ENCODE assay signal across 9 mouse cellular contexts in genomic region chr10:79865801-79866295, GRCm38 (mm10). TPM values are rescaled to one million over a fixed set of nuclear protein-coding genes. Genes with fewer than 3 reads are reported as not detected.
A peak's percentile ranks its signal among the peaks of the same experiment; 100 is the strongest.
DNase-seq lines count a peak whose midpoint lies in the region; ATAC-seq and TF ChIP-seq lines count a peak whose summit lies in the region.
"Had no signal": no experiment of that assay in that cellular context is flagged by ENCODE, and none has a peak within 500 bp of the region (broad histone marks: within the 10 kb centered on the region; RNA-seq: fewer than 3 reads in every experiment).

No protein-coding gene starts in this region.

- peak; percentile 27; the same call in 1 of the 2 replicates for TF ChIP-seq CTCF in lung, adult 2 months (IDR thresholded peaks at IDR 0.05; ENCODE audit: insufficient read depth, low read length)
- TF ChIP-seq CTCF in brain, embryonic 14.5 days (IDR thresholded peaks at IDR 0.05; ENCODE audit: borderline replicate concordance, extremely low read depth, insufficient read depth, insufficient read length) = peak; percentile 18; the same call in 1 of the 2 replicates
- no peak; the same call in 1 of the 2 replicates for TF ChIP-seq CTCF in left cerebral cortex, adult 2 months (IDR thresholded peaks at IDR 0.05)

- no peak overlapping the region for H3K9ac ChIP-seq in heart, embryonic 16.5 days (ENCODE audit: low read length)

- no peak overlapping the region for H3K4me2 ChIP-seq in heart, embryonic 16.5 days (ENCODE audit: low read depth, low read length)

- peak; percentile 24; the same call in 1 of the 2 replicates for ATAC-seq in heart, embryonic 16.5 days (replicated peaks; ENCODE audit: extremely low read depth, insufficient read depth, low FRiP score)
- peak; percentile 63 for ATAC-seq in megakaryocyte, adult 5-6 weeks (ENCODE audit: poor library complexity, severe bottlenecking)

- 60% methylated on average over 19 of the region's 19 CpGs for WGBS in lung, adult 2 months
- WGBS in heart, embryonic 16.5 days = 53% methylated on average over 19 of the region's 19 CpGs

- H3K4me3 ChIP-seq in lung, adult 2 months (replicated peaks; ENCODE audit: extremely low read depth, low read depth, low read length) = no peak overlapping the region
- H3K4me3 ChIP-seq in heart, embryonic 16.5 days (ENCODE audit: low read length) = no peak overlapping the region
- no peak overlapping the region for H3K4me3 ChIP-seq in left cerebral cortex, adult 2 months

- H3K36me3 ChIP-seq in heart, embryonic 16.5 days (ENCODE audit: control insufficient read depth, insufficient read depth) = peaks cover 26% of the 10 kb centered on the region

- no peak for DNase-seq in lung, adult 2 months
- no peak for DNase-seq in lung, postnatal 36 days
- no peak for DNase-seq in brain, embryonic 14.5 days (ENCODE audit: low read depth)
- no peak for DNase-seq in gastrocnemius, postnatal 10 days
- DNase-seq in left cerebral cortex, adult 2 months (ENCODE audit: extremely low spot score in 1 of 2, low spot score in 2 of 2) = no peak
- no peak for DNase-seq in urinary bladder, postnatal 36 days (ENCODE audit: low spot score in 2 of 2)

- peak overlapping the region; percentile 3; the same call in 1 of the 2 replicates for H3K27ac ChIP-seq in heart, embryonic 16.5 days (ENCODE audit: low read length)
- no peak overlapping the region for H3K27ac ChIP-seq in left cerebral cortex, adult 2 months

- H3K4me1 ChIP-seq in lung, adult 2 months (ENCODE audit: control insufficient read depth, insufficient read depth, low read length) = peaks cover 3% of the 10 kb centered on the region; the same call in 1 of the 2 replicates
- 0 out of 2 replicates have a peak, but pooled peaks cover 4% of the 10 kb centered on the region for H3K4me1 ChIP-seq in heart, embryonic 16.5 days (ENCODE audit: control insufficient read depth, insufficient read depth, low read length)

- intact Hi-C loops in left cerebral cortex, adult 2 months (cut with DNase I) = no loop called here

- no peak for TF ChIP-seq POLR2A in lung, adult 2 months (IDR thresholded peaks at IDR 0.05; ENCODE audit: borderline replicate concordance, extremely low read depth, low read depth, low read length)
- TF ChIP-seq POLR2A in brain, embryonic 14.5 days (IDR thresholded peaks at IDR 0.05; ENCODE audit: borderline replicate concordance, extremely low read depth, insufficient read depth, insufficient read length, poor library complexity, severe bottlenecking) = no peak

- no peaks in the 10 kb centered on the region for H3K9me3 ChIP-seq in heart, embryonic 16.5 days (replicated peaks; ENCODE audit: control insufficient read depth, low read length)

- no peaks in the 10 kb centered on the region for H3K27me3 ChIP-seq in heart, embryonic 16.5 days (ENCODE audit: control insufficient read depth, insufficient read depth, low read length)

RNA-seq across cellular contexts. Expression of gene Prtn3, which starts 8.4 kb away (rescaled TPM):
- polyA plus RNA-seq in lung, adult 2 months (2012; rRNA removed) = 3.6 and 5.0 TPM in 2 replicates
- 18.0 and 28.0 TPM in 2 replicates for polyA plus RNA-seq in brain, embryonic 14.5 days (2012; rRNA removed)
- polyA plus RNA-seq in heart, embryonic 16.5 days (2015; fragmentation: Nextera tagmentation; extraction: Ambion mirVana) = 1.2 and 1.9 TPM in 2 replicates
- 322 and 372 TPM in 2 replicates for total RNA-seq in megakaryocyte, adult 5-6 weeks (2015)
- total RNA-seq in megakaryocyte, adult 5-6 weeks (2017) = 92.6 and 97.3 TPM in 2 replicates
- 1 to 10 TPM in 1 of 2 experiments, not detected in 1; 2.1 TPM for total RNA-seq in gastrocnemius, postnatal 10 days (2021)
- total RNA-seq in left cerebral cortex, adult 2 months (2021) = 1 to 10 TPM; 1.7 to 2.6 TPM
- total RNA-seq: neutrophil, adult 5-6 weeks had no signal

RNA-seq across cellular contexts. Expression of gene Plppr3, which starts 8.6 kb away (rescaled TPM):
- 8.4 and 8.9 TPM in 2 replicates for polyA plus RNA-seq in lung, adult 2 months (2012; rRNA removed)
- 805 and 1,208 TPM in 2 replicates for polyA plus RNA-seq in brain, embryonic 14.5 days (2012; rRNA removed)
- polyA plus RNA-seq in heart, embryonic 16.5 days (2015; fragmentation: Nextera tagmentation; extraction: Ambion mirVana) = 9.1 and 9.8 TPM in 2 replicates
- 6.2 and 10.6 TPM in 2 replicates for total RNA-seq in megakaryocyte, adult 5-6 weeks (2015)
- total RNA-seq in megakaryocyte, adult 5-6 weeks (2017) = 13.2 and 17.6 TPM in 2 replicates
- total RNA-seq in gastrocnemius, postnatal 10 days (2021) = 1 to 10 TPM in 1 of 2 experiments, under 1 TPM in 1; 0.49 to 1.6 TPM
- 10 to 100 TPM; 51.8 to 63.0 TPM for total RNA-seq in left cerebral cortex, adult 2 months (2021)

RNA-seq across cellular contexts. Expression of gene Ptbp1, which starts 11.6 kb away (rescaled TPM):
- polyA plus RNA-seq in lung, adult 2 months (2012; rRNA removed) = 224 and 265 TPM in 2 replicates
- polyA plus RNA-seq in brain, embryonic 14.5 days (2012; rRNA removed) = 183 and 194 TPM in 2 replicates
- 125 and 146 TPM in 2 replicates for polyA plus RNA-seq in heart, embryonic 16.5 days (2015; fragmentation: Nextera tagmentation; extraction: Ambion mirVana)
- 138 and 144 TPM in 2 replicates for total RNA-seq in megakaryocyte, adult 5-6 weeks (2015)
- 97.9 and 133 TPM in 2 replicates for total RNA-seq in megakaryocyte, adult 5-6 weeks (2017)
- total RNA-seq in gastrocnemius, postnatal 10 days (2021) = 100 to 1,000 TPM in 1 of 2 experiments, 10 to 100 TPM in 1; 75.2 to 110 TPM
- 10 to 100 TPM; 55.5 to 61.7 TPM for total RNA-seq in left cerebral cortex, adult 2 months (2021)

RNA-seq across cellular contexts. Expression of gene Elane, which starts 20.2 kb away (rescaled TPM):
- 0.11 and 0.85 TPM in 2 replicates for polyA plus RNA-seq in lung, adult 2 months (2012; rRNA removed)
- 0.28 and 0.49 TPM in 2 replicates for polyA plus RNA-seq in brain, embryonic 14.5 days (2012; rRNA removed)
- polyA plus RNA-seq in heart, embryonic 16.5 days (2015; fragmentation: Nextera tagmentation; extraction: Ambion mirVana) = 0.20 and 1.1 TPM in 2 replicates
- 348 and 366 TPM in 2 replicates for total RNA-seq in megakaryocyte, adult 5-6 weeks (2015)
- 161 and 164 TPM in 2 replicates for total RNA-seq in megakaryocyte, adult 5-6 weeks (2017)
- 1 to 10 TPM in 1 of 2 experiments, not detected in 1; 1.9 TPM for total RNA-seq in gastrocnemius, postnatal 10 days (2021)
- total RNA-seq in left cerebral cortex, adult 2 months (2021) = not detected
- total RNA-seq: neutrophil, adult 5-6 weeks had no signal

RNA-seq across cellular contexts. Expression of gene Cfd, which starts 24.8 kb away (rescaled TPM):
- polyA plus RNA-seq in lung, adult 2 months (2012; rRNA removed) = 297 and 1,797 TPM in 2 replicates
- polyA plus RNA-seq in brain, embryonic 14.5 days (2012; rRNA removed) = 0.60 and 0.81 TPM in 2 replicates
- polyA plus RNA-seq in heart, embryonic 16.5 days (2015; fragmentation: Nextera tagmentation; extraction: Ambion mirVana) = not detected in 2 replicates
- not detected in 2 replicates for total RNA-seq in megakaryocyte, adult 5-6 weeks (2015)
- not detected in 2 replicates for total RNA-seq in megakaryocyte, adult 5-6 weeks (2017)
- 10 to 100 TPM; 21.5 to 22.8 TPM for total RNA-seq in gastrocnemius, postnatal 10 days (2021)
- not detected for total RNA-seq in left cerebral cortex, adult 2 months (2021)
- total RNA-seq: neutrophil, adult 5-6 weeks had no signal

Comparison
In these comparisons a context has a peak if more than half of its experiments do, and no peak if none do; other contexts are left out.
1. RNA of gene Prtn3, which starts 8.4 kb away (total RNA-seq): 92.6 to 372 TPM in megakaryocyte, adult 5-6 weeks; 1.7 to 2.6 TPM in left cerebral cortex, adult 2 months and 2.1 TPM in gastrocnemius, postnatal 10 days; every median in the first group is over 10 times any median in the second.